ENCODE assay signal across 18 mouse cellular contexts in genomic region chr7:137882876-137883275, GRCm38 (mm10).
DNase-seq lines count a peak whose midpoint lies in the region; ATAC-seq and TF ChIP-seq lines count a peak whose summit lies in the region.
"Had no signal": no experiment of that assay in that cellular context is flagged by ENCODE, and none has a peak within 500 bp of the region (broad histone marks: within the 10 kb centered on the region; RNA-seq: fewer than 3 reads in every experiment).

No protein-coding gene starts in this region.

- WGBS in heart, embryonic 10.5 days = 64% methylated on average over 5 of the region's 5 CpGs
- WGBS in kidney, postnatal 0 days = 6% methylated on average over 5 of the region's 5 CpGs
- WGBS in limb, embryonic 12.5 days = 2% methylated on average over 5 of the region's 5 CpGs
- WGBS in intestine, postnatal 0 days = 16% methylated on average over 5 of the region's 5 CpGs

- no peaks in the 10 kb centered on the region for H3K36me3 ChIP-seq in heart, embryonic 10.5 days
- H3K36me3 ChIP-seq in kidney, postnatal 0 days (ENCODE audit: insufficient read depth, low read length) = no peaks in the 10 kb centered on the region
- no peaks in the 10 kb centered on the region for H3K36me3 ChIP-seq in limb, embryonic 12.5 days
- H3K36me3 ChIP-seq in intestine, postnatal 0 days (ENCODE audit: control insufficient read depth, insufficient read depth) = no peaks in the 10 kb centered on the region
- H3K36me3 ChIP-seq: embryonic facial prominence, embryonic 15.5 days; heart, embryonic 13.5 days; midbrain, embryonic 12.5 days; stomach, embryonic 15.5 days had no signal

- DNase-seq in heart, embryonic 10.5 days (ENCODE audit: low spot score) = peak; percentile 33
- DNase-seq in heart, postnatal 10 days = no peak
- peak; percentile 73 for DNase-seq in forelimb bud, embryonic 11.5 days (ENCODE audit: low read depth, low spot score)
- peak; percentile 66 for DNase-seq in kidney, postnatal 0 days (ENCODE audit: low spot score)
- DNase-seq in left cerebral cortex, adult 11 months (ENCODE audit: low spot score) = no peak
- no peak for DNase-seq in urinary bladder, adult 18-20 months (ENCODE audit: low spot score in 2 of 2)
- DNase-seq: gastrocnemius, postnatal 36 days; lung, adult 2 months; lung, postnatal 4 days; right cerebral cortex, adult 18-20 months had no signal

- ATAC-seq in kidney, postnatal 0 days (replicated peaks; ENCODE audit: low FRiP score, low read depth) = no peak; the same call in 1 of the 2 replicates
- ATAC-seq in limb, embryonic 12.5 days (ENCODE audit: insufficient number of reproducible peaks, insufficient read depth, low FRiP score, low TSS enrichment, low read depth) = peak; percentile 65; the same call in 1 of the 2 replicates
- ATAC-seq in intestine, postnatal 0 days = no peak
- ATAC-seq: hindbrain, postnatal 0 days had no signal

- no peak overlapping the region for H3K4me3 ChIP-seq in heart, embryonic 10.5 days
- no peak overlapping the region for H3K4me3 ChIP-seq in kidney, postnatal 0 days (replicated peaks; ENCODE audit: low read depth, low read length)
- no peak overlapping the region for H3K4me3 ChIP-seq in limb, embryonic 12.5 days (replicated peaks)
- no peak overlapping the region for H3K4me3 ChIP-seq in intestine, postnatal 0 days (ENCODE audit: low read depth, low read length)
- H3K4me3 ChIP-seq: embryonic facial prominence, embryonic 15.5 days; heart, embryonic 13.5 days; layer of hippocampus, adult 2 months; midbrain, embryonic 12.5 days; stomach, embryonic 15.5 days had no signal

- TF ChIP-seq CTCF in kidney, postnatal 0 days (IDR thresholded peaks at IDR 0.05; ENCODE audit: low read depth) = no peak
- TF ChIP-seq CTCF in intestine, postnatal 0 days (IDR thresholded peaks at IDR 0.05; ENCODE audit: low read depth) = no peak

- no peak overlapping the region for H3K9ac ChIP-seq in kidney, postnatal 0 days (ENCODE audit: low read depth, low read length)
- H3K9ac ChIP-seq in limb, embryonic 12.5 days (replicated peaks) = no peak overlapping the region
- H3K9ac ChIP-seq in intestine, postnatal 0 days (ENCODE audit: low read depth, low read length) = no peak overlapping the region
- H3K9ac ChIP-seq: embryonic facial prominence, embryonic 15.5 days; heart, embryonic 13.5 days; midbrain, embryonic 12.5 days; stomach, embryonic 15.5 days had no signal

- H3K27ac ChIP-seq in heart, embryonic 10.5 days = no peak overlapping the region
- no peak overlapping the region for H3K27ac ChIP-seq in kidney, postnatal 0 days
- peak overlapping the region; percentile 82 for H3K27ac ChIP-seq in limb, embryonic 12.5 days
- no peak overlapping the region for H3K27ac ChIP-seq in intestine, postnatal 0 days (ENCODE audit: low read depth, low read length)
- H3K27ac ChIP-seq: embryonic facial prominence, embryonic 15.5 days; heart, embryonic 13.5 days; hindbrain, postnatal 0 days; layer of hippocampus, adult 2 months; midbrain, embryonic 12.5 days; stomach, embryonic 15.5 days had no signal

- H3K27me3 ChIP-seq in heart, embryonic 10.5 days (ENCODE audit: insufficient read depth, poor library complexity, severe bottlenecking) = no peaks in the 10 kb centered on the region
- no peaks in the 10 kb centered on the region for H3K27me3 ChIP-seq in kidney, postnatal 0 days (ENCODE audit: insufficient read depth, low read length)
- H3K27me3 ChIP-seq in limb, embryonic 12.5 days = no peaks in the 10 kb centered on the region
- H3K27me3 ChIP-seq in intestine, postnatal 0 days (replicated peaks; ENCODE audit: control insufficient read depth, insufficient read depth, low read length) = no peaks in the 10 kb centered on the region
- H3K27me3 ChIP-seq: embryonic facial prominence, embryonic 15.5 days; heart, embryonic 13.5 days; midbrain, embryonic 12.5 days; stomach, embryonic 15.5 days had no signal

- H3K4me2 ChIP-seq in kidney, postnatal 0 days (ENCODE audit: low read length) = no peak overlapping the region
- peak overlapping the region; percentile 35 for H3K4me2 ChIP-seq in limb, embryonic 12.5 days
- no peak overlapping the region for H3K4me2 ChIP-seq in intestine, postnatal 0 days (replicated peaks; ENCODE audit: low read depth)
- H3K4me2 ChIP-seq: embryonic facial prominence, embryonic 15.5 days; heart, embryonic 13.5 days; midbrain, embryonic 12.5 days; stomach, embryonic 15.5 days had no signal

- H3K9me3 ChIP-seq in heart, embryonic 10.5 days = no peaks in the 10 kb centered on the region
- no peaks in the 10 kb centered on the region for H3K9me3 ChIP-seq in kidney, postnatal 0 days (replicated peaks; ENCODE audit: low read length)
- no peaks in the 10 kb centered on the region for H3K9me3 ChIP-seq in limb, embryonic 12.5 days
- H3K9me3 ChIP-seq in intestine, postnatal 0 days (ENCODE audit: control insufficient read depth) = no peaks in the 10 kb centered on the region
- H3K9me3 ChIP-seq: embryonic facial prominence, embryonic 15.5 days; heart, embryonic 13.5 days; midbrain, embryonic 12.5 days; stomach, embryonic 15.5 days had no signal

- intact Hi-C loops in heart, postnatal 10 days (cut with DNase I) = no loop called here

- H3K4me1 ChIP-seq in heart, embryonic 10.5 days = no peaks in the 10 kb centered on the region
- no peaks in the 10 kb centered on the region for H3K4me1 ChIP-seq in kidney, postnatal 0 days (replicated peaks; ENCODE audit: insufficient read depth, low read length)
- peaks cover 24% of the 10 kb centered on the region for H3K4me1 ChIP-seq in limb, embryonic 12.5 days (replicated peaks)
- H3K4me1 ChIP-seq in intestine, postnatal 0 days (replicated peaks; ENCODE audit: control insufficient read depth, insufficient read depth, low read length) = no peaks in the 10 kb centered on the region
- H3K4me1 ChIP-seq: embryonic facial prominence, embryonic 15.5 days; heart, embryonic 13.5 days; midbrain, embryonic 12.5 days; stomach, embryonic 15.5 days had no signal

Comparison
In these comparisons a context has a peak if more than half of its experiments do, and no peak if none do; other contexts are left out.
1. DNase-seq: peak in heart, embryonic 10.5 days (single experiment), forelimb bud, embryonic 11.5 days (single experiment) and kidney, postnatal 0 days (single experiment); none in heart, postnatal 10 days (0 of 2), left cerebral cortex, adult 11 months (single experiment) and urinary bladder, adult 18-20 months (0 of 2).